Mouse (Mus musculus): Measurements from ENCODE around the gene Tmtc1. TPM values are rescaled to one million over a fixed set of nuclear protein-coding genes. Genes with fewer than 3 reads are reported as not detected.

Tmtc1 gene
- polyA plus RNA-seq, 2 experiments, result 2.0 to 3.0 TPM

GRCm38 (mm10) chr6:148478350-148478749 is 34.2 kb upstream of the Tmtc1 start:
- no peak for ATAC-seq (ENCODE audit: low FRiP score, low read depth)
- Histone ChIP-seq H3K4me2 (replicated peaks; ENCODE audit: low read depth, low read length, severe bottlenecking) (no peak overlapping the region), H3K27me3 (ENCODE audit: control insufficient read depth, insufficient read depth, low read length) (no peaks in the 10 kb centered on the region), H3K27ac (replicated peaks; ENCODE audit: low read depth, low read length) (no peak overlapping the region), H3K36me3 (ENCODE audit: control insufficient read depth, insufficient read depth, low read length) (no peaks in the 10 kb centered on the region), H3K4me1 (ENCODE audit: control insufficient read depth, insufficient read depth, low read length) (no peaks in the 10 kb centered on the region), H3K9ac (ENCODE audit: low read depth, low read length, severe bottlenecking) (no peak overlapping the region), H3K4me3 (replicated peaks; ENCODE audit: low read length) (no peak overlapping the region), H3K9me3 (ENCODE audit: control insufficient read depth, low read length) (no peaks in the 10 kb centered on the region)
- no peak for DNase-seq (ENCODE audit: low spot score)
- TF ChIP-seq POLR2A (IDR thresholded peaks at IDR 0.05; ENCODE audit: borderline replicate concordance, extremely low read depth, insufficient read depth, insufficient read length), result no peak
- WGBS, result 75% methylated on average over 6 of the region's 6 CpGs

- DNase-seq (ENCODE audit: low spot score) (no peak), ATAC-seq (ENCODE audit: low FRiP score, low read depth) (no peak)
- Histone ChIP-seq H3K27me3 (ENCODE audit: control insufficient read depth, insufficient read depth, low read length) (no peaks in the 10 kb centered on the region), H3K4me2 (replicated peaks; ENCODE audit: low read depth, low read length, severe bottlenecking) (no peak overlapping the region), H3K27ac (replicated peaks; ENCODE audit: low read depth, low read length) (no peak overlapping the region), H3K9ac (ENCODE audit: low read depth, low read length, severe bottlenecking) (no peak overlapping the region), H3K36me3 (ENCODE audit: control insufficient read depth, insufficient read depth, low read length) (no peaks in the 10 kb centered on the region), H3K4me1 (ENCODE audit: control insufficient read depth, insufficient read depth, low read length) (peaks cover 3% of the 10 kb centered on the region; the same call in 1 of the 2 replicates), H3K9me3 (ENCODE audit: control insufficient read depth, low read length) (no peaks in the 10 kb centered on the region), H3K4me3 (replicated peaks; ENCODE audit: low read length) (no peak overlapping the region)
- WGBS, result 93% methylated on average over 3 of the region's 3 CpGs
- no peak for TF ChIP-seq POLR2A (IDR thresholded peaks at IDR 0.05; ENCODE audit: borderline replicate concordance, extremely low read depth, insufficient read depth, insufficient read length)
Observed at GRCm38 (mm10) chr6:148472289-148472688, 28.1 kb upstream of the Tmtc1 start.

- peak; percentile 44 for DNase-seq (ENCODE audit: low spot score)
- no peak for TF ChIP-seq POLR2A (IDR thresholded peaks at IDR 0.05; ENCODE audit: borderline replicate concordance, extremely low read depth, insufficient read depth, insufficient read length)
- no peak overlapping the region for H3K9ac ChIP-seq (ENCODE audit: low read depth, low read length, severe bottlenecking)
- H3K27me3 ChIP-seq (ENCODE audit: control insufficient read depth, insufficient read depth, low read length), result no peaks in the 10 kb centered on the region
- WGBS, result 33% methylated on average over 2 of the region's 2 CpGs
- no peaks in the 10 kb centered on the region for H3K9me3 ChIP-seq (ENCODE audit: control insufficient read depth, low read length)
- peak; percentile 78 for ATAC-seq (ENCODE audit: low FRiP score, low read depth)
- no peak overlapping the region for H3K4me3 ChIP-seq (replicated peaks; ENCODE audit: low read length)
- peaks cover 5% of the 10 kb centered on the region; the same call in 1 of the 2 replicates for H3K4me1 ChIP-seq (ENCODE audit: control insufficient read depth, insufficient read depth, low read length)
- H3K27ac ChIP-seq (replicated peaks; ENCODE audit: low read depth, low read length), result no peak overlapping the region
- H3K4me2 ChIP-seq (replicated peaks; ENCODE audit: low read depth, low read length, severe bottlenecking), result no peak overlapping the region
- H3K36me3 ChIP-seq (ENCODE audit: control insufficient read depth, insufficient read depth, low read length), result no peaks in the 10 kb centered on the region
Observed at GRCm38 (mm10) chr6:148467924-148468389, 23.8 kb upstream of the Tmtc1 start.

- Histone ChIP-seq H3K4me2 (replicated peaks; ENCODE audit: low read depth, low read length, severe bottlenecking) (no peak overlapping the region), H3K27me3 (ENCODE audit: control insufficient read depth, insufficient read depth, low read length) (no peaks in the 10 kb centered on the region), H3K27ac (replicated peaks; ENCODE audit: low read depth, low read length) (no peak overlapping the region), H3K4me3 (replicated peaks; ENCODE audit: low read length) (no peak overlapping the region), H3K36me3 (ENCODE audit: control insufficient read depth, insufficient read depth, low read length) (no peaks in the 10 kb centered on the region), H3K4me1 (ENCODE audit: control insufficient read depth, insufficient read depth, low read length) (peaks cover 5% of the 10 kb centered on the region; the same call in 1 of the 2 replicates), H3K9ac (ENCODE audit: low read depth, low read length, severe bottlenecking) (no peak overlapping the region), H3K9me3 (ENCODE audit: control insufficient read depth, low read length) (no peaks in the 10 kb centered on the region)
- 15% methylated on average over 2 of the region's 3 CpGs for WGBS
- DNase-seq (ENCODE audit: low spot score), result no peak
- TF ChIP-seq POLR2A (IDR thresholded peaks at IDR 0.05; ENCODE audit: borderline replicate concordance, extremely low read depth, insufficient read depth, insufficient read length), result no peak
- peak; percentile 65 for ATAC-seq (ENCODE audit: low FRiP score, low read depth)
Observed at GRCm38 (mm10) chr6:148467170-148467921, 23.2 kb upstream of the Tmtc1 start.

GRCm38 (mm10) chr6:148459636-148460035 is 15.4 kb upstream of the Tmtc1 start:
- Histone ChIP-seq H3K36me3 (ENCODE audit: control insufficient read depth, insufficient read depth, low read length) (no peaks in the 10 kb centered on the region), H3K9ac (ENCODE audit: low read depth, low read length, severe bottlenecking) (no peak overlapping the region), H3K4me3 (replicated peaks; ENCODE audit: low read length) (no peak overlapping the region), H3K27ac (replicated peaks; ENCODE audit: low read depth, low read length) (no peak overlapping the region), H3K4me1 (ENCODE audit: control insufficient read depth, insufficient read depth, low read length) (no peaks in the 10 kb centered on the region), H3K27me3 (ENCODE audit: control insufficient read depth, insufficient read depth, low read length) (no peaks in the 10 kb centered on the region), H3K9me3 (ENCODE audit: control insufficient read depth, low read length) (no peaks in the 10 kb centered on the region), H3K4me2 (replicated peaks; ENCODE audit: low read depth, low read length, severe bottlenecking) (no peak overlapping the region)
- DNase-seq (ENCODE audit: low spot score), result no peak
- no peak for TF ChIP-seq POLR2A (IDR thresholded peaks at IDR 0.05; ENCODE audit: borderline replicate concordance, extremely low read depth, insufficient read depth, insufficient read length)
- no peak for ATAC-seq (ENCODE audit: low FRiP score, low read depth)
- whole genome bisulfite sequencing, result 72% methylated on average over 3 of the region's 3 CpGs
